Mouse (Mus musculus) mesoderm, embryonic 11.5 days (tissue): ENCODE results near the gene Plekhg3.
A peak's percentile ranks its signal among the peaks of the same experiment; 100 is the strongest.

Experiments
- DNase-seq: peaks from one replicate; pipeline ENCODE4 v3.0.0-alpha.2; 2012; ENCODE audit warnings: low read depth, low spot score

The Plekhg3 gene

DNA sequence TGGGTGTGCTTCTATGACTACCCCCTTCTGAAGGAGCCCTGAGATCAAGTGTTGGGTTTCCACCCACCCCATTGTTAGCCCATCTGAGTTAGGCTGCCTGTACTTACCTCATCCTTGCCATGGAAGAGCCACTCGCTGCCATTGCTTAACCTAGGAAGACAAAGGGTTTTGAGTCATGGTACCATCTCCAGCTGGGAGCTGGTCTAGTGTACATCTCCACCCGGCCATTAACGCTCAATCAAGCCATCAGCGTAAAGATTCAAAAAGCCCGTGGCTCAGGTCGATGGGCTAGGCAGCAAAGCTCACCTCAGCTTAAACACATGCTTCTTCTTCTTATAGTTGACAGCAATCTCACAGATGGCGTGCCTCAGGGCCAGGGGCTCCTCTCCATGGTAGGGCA, 52.8 kb downstream of the Plekhg3 start:
- no peak for DNase-seq

GRCm38 (mm10) chr12:76585028-76585427, 54.3 kb downstream of the Plekhg3 start:
- DNase-seq: no peak

DNA sequence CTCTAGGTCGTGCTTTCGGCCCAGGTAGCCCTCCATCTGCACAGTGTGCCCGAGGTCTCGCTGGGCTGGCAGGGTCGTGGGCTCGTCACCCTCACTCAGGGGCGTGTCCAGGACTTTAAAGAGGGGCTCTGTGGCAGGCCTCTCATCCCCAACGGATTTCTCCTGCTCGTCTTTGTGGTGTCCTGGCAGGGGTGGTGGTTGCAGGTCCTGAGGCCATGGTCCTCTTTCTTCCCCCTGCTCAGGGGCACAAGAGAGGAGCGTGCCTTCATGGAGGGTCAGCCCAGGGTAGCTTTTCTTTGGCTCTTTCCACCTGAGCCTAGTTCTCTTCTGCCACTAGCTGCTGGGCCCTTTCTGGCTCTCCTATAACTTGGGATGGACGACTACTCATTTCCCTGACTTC, 56.7 kb downstream of the Plekhg3 start:
- no peak for DNase-seq

DNA sequence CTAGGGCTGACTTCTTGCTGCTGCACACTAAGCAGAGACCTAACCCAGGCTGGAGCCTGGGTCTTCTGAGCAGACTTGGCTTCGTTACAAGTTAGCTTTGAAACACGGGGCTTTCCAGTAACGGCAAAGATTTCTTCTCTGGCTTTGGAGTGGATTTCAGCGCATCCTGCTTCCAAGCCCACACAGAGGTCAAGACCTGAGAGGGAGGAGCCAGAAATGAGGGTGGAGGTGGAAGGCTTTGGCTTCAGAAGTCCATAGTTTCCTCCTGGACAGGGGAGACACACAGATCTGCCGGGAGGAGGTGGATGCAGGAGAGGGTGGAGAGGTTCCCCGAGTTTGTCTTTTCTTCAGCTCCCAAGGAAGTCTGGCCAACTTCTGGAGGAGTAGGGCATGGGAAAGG, 58.8 kb downstream of the Plekhg3 start:
- DNase-seq: no peak

DNA sequence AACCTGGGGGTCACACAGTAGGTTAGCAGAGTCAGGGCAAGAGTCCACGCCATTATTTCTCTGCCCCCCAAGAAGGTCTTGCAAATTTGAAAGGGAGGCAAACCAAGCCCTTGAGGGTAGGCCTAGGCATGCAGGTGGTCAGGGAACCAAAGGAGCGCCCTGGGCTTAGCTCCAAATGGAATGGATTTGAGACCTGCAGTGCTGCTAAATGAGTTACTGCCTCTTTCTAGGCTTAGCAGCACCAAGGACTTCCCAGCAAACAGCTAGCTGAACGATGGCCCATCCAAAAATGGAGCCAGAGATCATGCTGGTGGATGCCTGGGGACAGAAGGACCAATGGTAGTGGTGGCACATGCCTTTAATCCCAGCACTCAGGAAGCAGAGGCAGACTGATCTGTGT, 60.3 kb downstream of the Plekhg3 start:
- no peak for DNase-seq

GRCm38 (mm10) chr12:76592213-76592612, 61.5 kb downstream of the Plekhg3 start:
- peak; percentile 78 for DNase-seq

DNA sequence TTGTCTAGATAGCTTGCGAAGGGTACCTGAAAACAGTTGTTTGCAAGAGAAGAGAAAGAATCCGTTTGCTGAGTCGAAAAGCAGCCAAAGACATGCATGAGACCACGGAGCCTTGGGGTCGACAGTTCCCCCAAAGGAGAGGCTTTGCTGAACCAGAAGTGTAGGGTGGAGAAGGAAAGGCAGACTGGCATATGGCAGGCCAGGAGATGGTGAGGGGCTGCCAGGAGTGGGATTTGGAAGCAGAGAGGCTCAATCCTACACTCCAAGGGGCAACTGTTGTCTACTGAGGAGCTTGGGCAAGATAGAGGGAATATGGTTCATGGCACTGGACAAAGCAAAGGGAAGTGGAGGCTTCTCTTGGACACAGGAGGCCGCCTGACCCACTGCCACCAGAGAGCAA, 62.6 kb downstream of the Plekhg3 start:
- DNase-seq: no peak

GRCm38 (mm10) chr12:76593839-76594322, 63.2 kb downstream of the Plekhg3 start:
- DNase-seq: no peak

GRCm38 (mm10) chr12:76594556-76594955, 63.9 kb downstream of the Plekhg3 start:
- DNase-seq: no peak

DNA sequence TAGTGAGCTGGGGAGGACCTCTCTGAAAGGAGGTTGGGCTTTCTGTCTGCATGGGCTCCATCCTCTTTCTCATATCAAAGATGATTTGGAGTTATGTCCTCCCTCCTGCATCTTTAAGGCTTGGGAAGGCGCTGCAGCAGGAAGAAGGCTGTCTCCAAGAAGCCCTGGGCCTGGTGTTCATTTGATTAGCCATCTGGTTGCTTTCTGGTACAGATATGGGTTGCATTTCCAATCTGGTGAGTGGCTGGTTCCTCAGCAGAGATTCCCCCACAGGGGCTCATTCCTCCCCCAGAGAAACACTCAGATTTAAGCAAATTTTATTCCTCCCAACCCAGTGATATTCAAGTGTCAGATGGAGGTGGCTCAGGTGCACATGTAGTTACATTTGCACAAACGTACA, 65.1 kb downstream of the Plekhg3 start:
- DNase-seq: no peak

DNA sequence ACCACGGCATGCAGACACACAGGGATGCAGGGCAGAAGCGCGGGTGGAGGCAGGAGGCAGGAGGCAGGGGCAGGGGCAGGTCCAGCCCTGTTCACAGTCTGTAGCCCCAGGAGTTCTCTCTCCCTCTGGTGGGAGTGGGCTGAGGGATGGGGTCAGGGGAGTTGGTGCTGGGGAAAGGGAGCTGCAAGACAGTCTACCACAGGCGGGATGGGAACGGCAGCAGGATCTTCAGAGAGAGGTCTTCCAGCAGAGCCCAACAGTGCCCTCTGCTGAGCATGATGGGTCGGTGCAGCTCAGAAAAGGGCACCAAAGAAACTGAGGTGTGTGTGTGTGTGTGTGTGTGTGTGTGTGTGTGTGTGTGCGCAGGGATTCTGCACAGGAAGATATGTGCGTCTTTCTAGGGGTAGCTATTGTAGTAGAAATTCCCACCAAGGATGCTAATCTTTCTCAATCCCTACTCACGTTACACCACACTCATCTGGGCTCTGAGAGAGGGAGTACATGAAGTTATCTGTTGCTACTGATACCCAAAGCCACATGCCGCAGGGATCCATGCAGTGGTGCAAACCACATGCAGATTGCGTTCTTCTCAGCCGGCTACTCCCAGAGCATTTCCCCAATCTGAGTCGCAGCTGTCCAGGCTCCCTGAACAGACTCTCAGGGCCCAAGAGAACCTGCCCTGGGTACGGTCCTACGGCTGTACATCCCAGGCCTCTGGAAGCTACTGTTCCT, 65.8 kb downstream of the Plekhg3 start:
- peak; percentile 76 for DNase-seq

- no peak for DNase-seq
Observed at GRCm38 (mm10) chr12:76597577-76598100, 66.9 kb downstream of the Plekhg3 start.

GRCm38 (mm10) chr12:76598196-76598928, 67.7 kb downstream of the Plekhg3 start:
- DNase-seq: no peak

GRCm38 (mm10) chr12:76603779-76604178, 73.1 kb downstream of the Plekhg3 start:
- no peak for DNase-seq

- no peak for DNase-seq
Observed at GRCm38 (mm10) chr12:76604546-76604945, 73.9 kb downstream of the Plekhg3 start.

DNA sequence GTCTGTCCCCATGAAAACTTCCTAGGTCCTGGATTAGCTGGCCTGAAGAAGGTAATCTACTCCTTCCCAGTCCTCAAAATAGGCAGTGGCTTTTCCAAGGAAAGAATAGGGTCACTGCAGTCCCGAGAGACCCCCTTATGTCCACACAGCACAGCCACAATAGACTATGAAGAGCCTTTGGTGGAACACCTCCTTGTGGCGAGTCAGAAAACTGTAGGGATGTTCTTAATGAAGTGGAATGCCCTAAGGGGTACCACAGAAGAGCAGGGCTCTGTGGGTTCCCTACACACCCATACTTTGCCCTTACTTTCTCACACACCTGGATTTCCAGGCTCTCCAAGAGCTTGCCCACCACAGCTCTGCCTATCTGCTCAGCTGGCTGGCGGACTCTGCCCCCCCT, 75.1 kb downstream of the Plekhg3 start:
- DNase-seq: no peak

- no peak for DNase-seq
Observed at GRCm38 (mm10) chr12:76608241-76608640, 77.5 kb downstream of the Plekhg3 start.

- no peak for DNase-seq
Observed at GRCm38 (mm10) chr12:76608997-76609565, 78.4 kb downstream of the Plekhg3 start.

GRCm38 (mm10) chr12:76612621-76613020, 81.9 kb downstream of the Plekhg3 start:
- DNase-seq: no peak

- no peak for DNase-seq
Observed at GRCm38 (mm10) chr12:76614868-76615579, 84.3 kb downstream of the Plekhg3 start.

GRCm38 (mm10) chr12:76615580-76615937, 84.9 kb downstream of the Plekhg3 start:
- DNase-seq: no peak

DNA sequence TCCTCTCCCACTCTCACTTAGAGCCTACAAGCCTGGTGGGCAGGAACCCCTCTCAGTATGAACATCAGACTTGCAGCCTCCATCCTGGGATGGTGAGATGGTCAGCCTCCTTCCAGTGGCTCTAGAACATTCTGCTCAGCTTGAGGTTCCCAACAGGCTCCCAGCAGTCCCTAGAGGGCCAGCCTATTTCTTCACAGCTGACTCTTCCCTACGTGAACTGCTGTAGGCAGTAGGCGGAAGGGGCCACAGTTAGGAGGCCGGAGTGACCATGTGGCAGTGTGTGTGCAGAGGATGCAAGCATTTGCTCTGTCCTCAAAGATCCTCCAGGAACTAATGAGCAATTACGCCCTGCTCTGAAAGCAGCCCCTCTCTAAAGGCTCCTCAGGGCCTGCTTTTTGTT, 87.5 kb downstream of the Plekhg3 start:
- DNase-seq: no peak
